Mouse (Mus musculus): Measurements from ENCODE around the gene Sdccag8.

GRCm38 (mm10) chr1:177012774-177013173 is 198.3 kb downstream of the Sdccag8 start:
- no peak for TF ChIP-seq CTCF (IDR thresholded peaks at IDR 0.05; ENCODE audit: insufficient read depth, low read length)
- TF ChIP-seq POLR2A (IDR thresholded peaks at IDR 0.05; ENCODE audit: borderline replicate concordance, extremely low read depth, low read depth, low read length), result no peak
